Mouse (Mus musculus) kidney, embryonic 14.5 days (tissue): ENCODE data around the gene Rmnd5b. TPM values are rescaled to one million over a fixed set of nuclear protein-coding genes. Genes with fewer than 3 reads are reported as not detected.
A peak's percentile ranks its signal among the peaks of the same experiment; 100 is the strongest.
"Not testable (repeated sequence)": the region's sequence is repeated elsewhere in the genome, so short reads cannot be mapped to it uniquely, and the experiment has no call there.

ENCODE experiments used
- ATAC-seq: fragments of 200-750 bp; cut with Nextera tagmentation; 2 replicates; pipeline ENCODE4 v1.8.0; 2017; ENCODE audit warnings: moderate number of reproducible peaks, mild to moderate bottlenecking, moderate TSS enrichment, moderate library complexity; ENCODE audit not compliant: low FRiP score, low TSS enrichment
- H3K27ac ChIP-seq: fragments of 300-500 bp; sonication (generic); 2 replicates; pipeline ENCODE4 v1.5.1; 2014; ENCODE audit warnings: low read depth, mild to moderate bottlenecking, low read length, moderate library complexity, mixed read lengths
- H3K27me3 ChIP-seq: fragments of 300-500 bp; sonication (generic); 2 replicates; pipeline ENCODE4 v1.6.1; 2014; ENCODE audit warnings: mild to moderate bottlenecking, low read length; ENCODE audit not compliant: control insufficient read depth, insufficient read depth
- H3K36me3 ChIP-seq: fragments of 300-500 bp; sonication (generic); 2 replicates; pipeline ENCODE4 v1.6.1; 2014; ENCODE audit warnings: low read length, mixed read lengths; ENCODE audit not compliant: control insufficient read depth, insufficient read depth
- H3K4me1 ChIP-seq: fragments of 300-500 bp; sonication (generic); 2 replicates; pipeline ENCODE4 v1.6.1; 2014; ENCODE audit warnings: low read length, mixed read lengths; ENCODE audit not compliant: control insufficient read depth, insufficient read depth
- H3K4me2 ChIP-seq: fragments of 300-500 bp; sonication (generic); replicated peaks from 2 replicates; pipeline ENCODE4 v1.6.1; 2014; ENCODE audit warnings: low read depth, mild to moderate bottlenecking, low read length
- H3K4me3 ChIP-seq: fragments of 300-500 bp; sonication (generic); 2 replicates; pipeline ENCODE4 v1.5.1; 2014; ENCODE audit warnings: mild to moderate bottlenecking, low read length
- H3K9ac ChIP-seq: fragments of 300-500 bp; sonication (generic); 2 replicates; pipeline ENCODE4 v1.6.1; 2014; ENCODE audit warnings: low read depth, mild to moderate bottlenecking, low read length, moderate library complexity
- H3K9me3 ChIP-seq: fragments of 300-500 bp; sonication (generic); 2 replicates; pipeline ENCODE4 v1.6.1; 2016; ENCODE audit warnings: low read length; ENCODE audit not compliant: control insufficient read depth
- whole genome bisulfite sequencing: fragments of 180-500 bp; shearing (Covaris S2); extraction: QIAGEN DNeasy Blood & Tissue Kit; methylation state at CpG from one replicate; pipeline ENCODE4 v1.1.7; 2014; 5-methylcytosine and 5-hydroxymethylcytosine counted together
- polyA plus RNA-seq: library from polyadenylated mRNA; unstranded; fragments of >200 nt; fragmentation: Nextera tagmentation; extraction: Ambion mirVana; gene quantifications from 2 replicates; pipeline ENCODE4 v1.2.1, GENCODE M21; 2014

Gene Rmnd5b
- polyA plus RNA-seq, 1 experiment from 2014 or later: 48.7 TPM

DNA sequence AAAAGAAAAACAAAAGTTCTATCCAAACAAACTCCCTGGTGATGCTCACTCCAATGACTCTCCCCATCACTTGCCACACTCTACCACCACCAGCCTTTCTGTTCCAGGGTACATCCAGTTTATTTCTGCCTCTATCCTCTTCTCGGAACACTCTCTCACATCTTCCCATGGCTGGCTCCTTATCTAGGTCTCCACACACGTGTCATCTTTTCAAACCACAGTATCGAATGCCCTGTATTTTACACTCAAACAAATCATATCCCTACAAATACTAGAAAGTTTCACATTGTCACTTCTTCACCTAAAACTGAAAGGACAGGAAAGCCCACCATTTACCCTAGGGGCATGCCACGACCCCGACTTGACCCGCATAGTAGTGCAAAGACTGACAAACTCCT lies 570 bp downstream of the Rmnd5b start:
- Histone ChIP-seq H3K36me3 (no peaks in the 10 kb centered on the region), H3K27ac (peak overlapping the region; percentile 51; the same call in 1 of the 2 replicates), H3K9me3 (no peaks in the 10 kb centered on the region), H3K27me3 (no peaks in the 10 kb centered on the region), H3K9ac (peak overlapping the region; percentile 75), H3K4me1 (peaks cover 20% of the 10 kb centered on the region; the same call in 1 of the 2 replicates), H3K4me2 (peak overlapping the region; percentile 57), H3K4me3 (peak overlapping the region; percentile 71)
- WGBS: 19% methylated on average over 6 of the region's 6 CpGs
- no peak for ATAC-seq

GRCm38 (mm10) chr11:51633721-51634120 lies 2.0 kb downstream of the Rmnd5b start:
- Histone ChIP-seq H3K36me3 (peaks cover 4% of the 10 kb centered on the region; the same call in 1 of the 2 replicates), H3K27ac (no peak overlapping the region), H3K4me3 (no peak overlapping the region), H3K4me2 (no peak overlapping the region), H3K9me3 (no peaks in the 10 kb centered on the region), H3K27me3 (no peaks in the 10 kb centered on the region), H3K9ac (no peak overlapping the region), H3K4me1 (peaks cover 20% of the 10 kb centered on the region; the same call in 1 of the 2 replicates)
- no peak for ATAC-seq
- 90% methylated on average over 3 of the region's 3 CpGs for WGBS

DNA sequence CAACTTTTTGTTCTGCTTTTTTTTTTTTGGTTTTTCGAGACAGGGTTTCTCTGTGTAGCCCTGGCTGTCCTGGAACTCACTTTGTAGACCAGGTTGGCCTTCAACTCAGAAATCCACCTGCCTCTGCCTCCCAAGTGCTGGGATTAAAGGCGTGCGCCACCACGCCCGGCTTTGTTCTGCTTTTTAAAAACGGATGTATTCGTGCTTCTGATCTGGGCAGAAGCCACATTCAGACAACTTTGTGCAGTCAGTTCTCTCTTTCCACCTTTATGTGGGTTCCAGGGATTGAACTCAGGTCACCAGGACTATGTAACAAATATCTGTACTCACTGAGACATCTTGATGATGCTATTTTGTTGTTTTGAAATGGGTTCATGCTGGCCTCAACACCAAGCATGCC lies 2.5 kb downstream of the Rmnd5b start:
- H3K36me3 ChIP-seq, H3K27me3 ChIP-seq, ATAC-seq, H3K9me3 ChIP-seq, H3K4me3 ChIP-seq, H3K27ac ChIP-seq, H3K9ac ChIP-seq, H3K4me2 ChIP-seq: not testable (repeated sequence)
- H3K4me1 ChIP-seq: peaks cover 15% of the 10 kb centered on the region; the same call in 1 of the 2 replicates
- WGBS: 92% methylated on average over 7 of the region's 7 CpGs

GRCm38 (mm10) chr11:51632130-51632753 lies 3.5 kb downstream of the Rmnd5b start:
- no peaks in the 10 kb centered on the region for H3K9me3 ChIP-seq
- WGBS: 70% methylated on average over 6 of the region's 6 CpGs
- peaks cover 9% of the 10 kb centered on the region; the same call in 1 of the 2 replicates for H3K4me1 ChIP-seq
- no peaks in the 10 kb centered on the region for H3K27me3 ChIP-seq
- no peak overlapping the region for H3K4me2 ChIP-seq
- H3K36me3 ChIP-seq: peaks cover 14% of the 10 kb centered on the region
- H3K27ac ChIP-seq: peak overlapping the region; percentile 53
- no peak overlapping the region for H3K4me3 ChIP-seq
- H3K9ac ChIP-seq: no peak overlapping the region
- no peak for ATAC-seq

GRCm38 (mm10) chr11:51629651-51630314 lies 5.9 kb downstream of the Rmnd5b start:
- no peak overlapping the region for H3K27ac ChIP-seq
- no peaks in the 10 kb centered on the region for H3K9me3 ChIP-seq
- no peaks in the 10 kb centered on the region for H3K27me3 ChIP-seq
- no peak for ATAC-seq
- H3K4me2 ChIP-seq: no peak overlapping the region
- WGBS: 79% methylated on average over 15 of the region's 15 CpGs
- H3K4me3 ChIP-seq: no peak overlapping the region
- H3K36me3 ChIP-seq: peaks cover 36% of the 10 kb centered on the region
- H3K4me1 ChIP-seq: 0 out of 2 replicates have a peak, but pooled peaks cover 5% of the 10 kb centered on the region
- no peak overlapping the region for H3K9ac ChIP-seq

DNA sequence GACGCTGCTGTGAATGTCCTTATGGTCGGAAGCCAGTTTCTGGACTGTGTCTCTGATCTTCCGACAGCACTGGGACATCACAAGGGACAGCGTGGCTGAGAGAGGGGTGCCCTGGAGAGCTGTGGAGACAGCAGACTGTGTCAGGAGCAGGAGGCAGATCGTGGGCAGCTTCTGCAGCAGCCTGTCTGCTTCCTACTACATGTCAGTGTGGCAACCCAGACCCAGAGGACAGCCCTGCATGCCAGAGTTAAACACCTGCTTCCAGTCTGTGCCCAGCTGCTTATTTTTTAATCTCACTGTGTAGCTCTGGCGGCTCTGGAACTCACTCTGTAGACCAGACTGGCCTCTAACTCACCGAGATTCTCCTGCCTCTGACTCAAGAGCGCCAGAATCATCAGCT lies 7.8 kb downstream of the Rmnd5b start:
- no peak overlapping the region for H3K27ac ChIP-seq
- 88% methylated on average over 8 of the region's 8 CpGs for WGBS
- no peaks in the 10 kb centered on the region for H3K9me3 ChIP-seq

DNA sequence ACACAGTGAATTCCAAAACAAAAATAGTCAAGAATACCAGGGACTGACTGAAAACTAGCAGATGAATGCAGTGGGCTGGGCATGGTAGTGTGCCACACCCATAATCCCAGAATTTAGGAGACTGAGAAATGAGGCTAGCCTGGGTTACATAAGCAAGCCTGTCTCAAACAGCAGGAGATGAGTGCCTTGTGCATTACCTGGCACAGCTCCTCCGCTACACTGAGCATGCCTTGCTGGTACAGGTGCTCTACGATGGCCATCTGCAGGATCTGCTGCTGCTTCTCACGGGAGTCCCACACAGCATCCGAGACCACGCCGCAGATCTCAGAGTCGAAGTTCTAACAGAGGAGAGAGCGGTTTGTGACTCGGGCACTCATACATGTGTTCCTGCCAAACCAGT lies 8.3 kb downstream of the Rmnd5b start:
- no peaks in the 10 kb centered on the region for H3K27me3 ChIP-seq
- H3K36me3 ChIP-seq: peaks cover 59% of the 10 kb centered on the region
- no peak overlapping the region for H3K27ac ChIP-seq
- H3K4me3 ChIP-seq: no peak overlapping the region
- 0 out of 2 replicates have a peak, but pooled peaks cover 3% of the 10 kb centered on the region for H3K4me1 ChIP-seq
- no peak for ATAC-seq
- H3K4me2 ChIP-seq: no peak overlapping the region
- no peak overlapping the region for H3K9ac ChIP-seq
- no peaks in the 10 kb centered on the region for H3K9me3 ChIP-seq
- 91% methylated on average over 9 of the region's 9 CpGs for WGBS

More for the DNA sequence above, 7.8 kb downstream of the Rmnd5b start:
- Histone ChIP-seq H3K4me2 (no peak overlapping the region), H3K4me1 (0 out of 2 replicates have a peak, but pooled peaks cover 5% of the 10 kb centered on the region), H3K9ac (no peak overlapping the region), H3K36me3 (peaks cover 54% of the 10 kb centered on the region), H3K4me3 (no peak overlapping the region), H3K27me3 (no peaks in the 10 kb centered on the region)
- no peak for ATAC-seq

DNA sequence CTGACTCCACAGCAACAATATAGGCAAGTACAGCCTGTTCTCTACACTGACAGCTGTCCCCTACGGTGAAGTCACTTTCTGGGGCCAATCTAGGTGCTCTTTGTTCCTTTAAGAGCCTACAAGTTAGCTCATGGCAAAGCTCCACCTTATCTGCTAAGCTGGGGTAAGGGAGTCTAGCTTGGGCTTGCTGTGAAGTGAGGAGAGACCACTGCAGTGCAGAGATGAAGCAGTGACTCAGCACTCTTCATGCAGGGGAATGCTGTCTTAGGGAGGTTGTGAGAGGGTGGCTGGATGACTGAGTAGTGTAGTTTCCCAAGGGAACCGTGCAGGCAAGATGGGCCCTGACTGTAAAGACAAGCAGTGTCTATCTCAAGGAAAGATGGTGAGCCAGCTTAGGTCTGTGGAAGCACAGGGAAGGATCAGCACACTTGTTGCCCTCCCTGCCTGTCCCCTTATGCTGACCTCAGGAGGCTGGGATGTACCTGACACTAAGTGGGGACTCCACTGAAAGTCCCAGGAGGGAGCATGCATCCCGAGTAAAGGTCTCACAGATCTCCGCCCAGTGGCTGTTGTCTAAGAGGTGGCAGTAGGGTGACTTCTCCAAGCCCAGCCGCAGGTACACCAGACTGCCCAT lies 10.4 kb downstream of the Rmnd5b start:
- no peak overlapping the region for H3K4me2 ChIP-seq
- H3K27ac ChIP-seq: no peak overlapping the region
- no peak overlapping the region for H3K9ac ChIP-seq
- ATAC-seq: no peak
- WGBS: 78% methylated on average over 5 of the region's 5 CpGs
- H3K4me1 ChIP-seq: peaks cover 9% of the 10 kb centered on the region
- peaks cover 64% of the 10 kb centered on the region for H3K36me3 ChIP-seq
- no peak overlapping the region for H3K4me3 ChIP-seq
- H3K9me3 ChIP-seq: no peaks in the 10 kb centered on the region
- H3K27me3 ChIP-seq: no peaks in the 10 kb centered on the region
